Mouse (Mus musculus): ENCODE results near the gene Tas2r144. TPM values are rescaled to one million over a fixed set of nuclear protein-coding genes. Genes with fewer than 3 reads are reported as not detected.

The Tas2r144 gene
- not detected in 2 replicates for polyA plus RNA-seq (2012; rRNA removed)

GRCm38 (mm10) chr6:42215028-42215427 is at the start of gene Tas2r144:
Gene Tas2r144 (plus strand): TSS chr6:42215328.
- no peak for DNase-seq (ENCODE audit: low read depth, low spot score)
- WGBS, result 75% methylated on average over 2 of the region's 2 CpGs

- DNase-seq (ENCODE audit: low read depth, low spot score), result no peak
- 57% methylated on average over 1 of the region's 1 CpGs for WGBS
Observed at GRCm38 (mm10) chr6:42182462-42182861, 32.7 kb upstream of the Tas2r144 start.

GRCm38 (mm10) chr6:42186230-42186629 is 28.9 kb upstream of the Tas2r144 start:
- 38% methylated on average over 3 of the region's 3 CpGs for WGBS
- no peak for DNase-seq (ENCODE audit: low read depth, low spot score)

GRCm38 (mm10) chr6:42197710-42198109 is 17.4 kb upstream of the Tas2r144 start:
- WGBS, result 14% methylated on average over 3 of the region's 3 CpGs
- no peak for DNase-seq (ENCODE audit: low read depth, low spot score)

GRCm38 (mm10) chr6:42199498-42199897 is 15.6 kb upstream of the Tas2r144 start:
- DNase-seq (ENCODE audit: low read depth, low spot score), result no peak
- 50% methylated on average over 1 of the region's 1 CpGs for WGBS

- no peak for DNase-seq (ENCODE audit: low read depth, low spot score)
- 52% methylated on average over 3 of the region's 3 CpGs for WGBS
Observed at GRCm38 (mm10) chr6:42222286-42222685, 7.2 kb downstream of the Tas2r144 start.

GRCm38 (mm10) chr6:42225046-42225445 is 9.9 kb downstream of the Tas2r144 start:
- 51% methylated on average over 4 of the region's 4 CpGs for WGBS
- no peak for DNase-seq (ENCODE audit: low read depth, low spot score)

GRCm38 (mm10) chr6:42227240-42228101 is 12.3 kb downstream of the Tas2r144 start:
- DNase-seq (ENCODE audit: low read depth, low spot score), result no peak
- 9% methylated on average over 17 of the region's 17 CpGs for WGBS

- no peak for DNase-seq (ENCODE audit: low read depth, low spot score)
- 22% methylated on average over 4 of the region's 4 CpGs for WGBS
Observed at GRCm38 (mm10) chr6:42229610-42230009, 14.5 kb downstream of the Tas2r144 start.

- DNase-seq (ENCODE audit: low read depth, low spot score), result no peak
- 86% methylated on average over 3 of the region's 3 CpGs for WGBS
Observed at GRCm38 (mm10) chr6:42231191-42231590, 16.1 kb downstream of the Tas2r144 start.

- WGBS, result 63% methylated on average over 6 of the region's 6 CpGs
- no peak for DNase-seq (ENCODE audit: low read depth, low spot score)
Observed at GRCm38 (mm10) chr6:42237276-42237805, 22.2 kb downstream of the Tas2r144 start.

- 31% methylated on average over 6 of the region's 6 CpGs for WGBS
- no peak for DNase-seq (ENCODE audit: low read depth, low spot score)
Observed at GRCm38 (mm10) chr6:42241311-42242045, 26.4 kb downstream of the Tas2r144 start.

- DNase-seq (ENCODE audit: low read depth, low spot score), result peak; percentile 96
- WGBS, result 3% methylated on average over 28 of the region's 28 CpGs
Observed at GRCm38 (mm10) chr6:42245711-42246353, 30.7 kb downstream of the Tas2r144 start, which contains the start of gene Gstk1. Gene Gstk1 (plus strand): TSS chr6:42245935.

- WGBS, result 66% methylated on average over 8 of the region's 8 CpGs
- no peak for DNase-seq (ENCODE audit: low read depth, low spot score)
Observed at GRCm38 (mm10) chr6:42247173-42247572, 32.0 kb downstream of the Tas2r144 start.

GRCm38 (mm10) chr6:42247981-42248380 is 32.9 kb downstream of the Tas2r144 start:
- DNase-seq (ENCODE audit: low read depth, low spot score), result no peak
- WGBS, result 95% methylated on average over 1 of the region's 1 CpGs

- 85% methylated on average over 4 of the region's 4 CpGs for WGBS
- DNase-seq (ENCODE audit: low read depth, low spot score), result no peak
Observed at GRCm38 (mm10) chr6:42251791-42252190, 36.7 kb downstream of the Tas2r144 start.

GRCm38 (mm10) chr6:42253103-42253502 is 38.0 kb downstream of the Tas2r144 start:
- DNase-seq (ENCODE audit: low read depth, low spot score), result no peak
- WGBS, result 100% methylated on average over 2 of the region's 2 CpGs

GRCm38 (mm10) chr6:42257303-42257863 is 42.3 kb downstream of the Tas2r144 start:
- DNase-seq (ENCODE audit: low read depth, low spot score), result no peak
- 9% methylated on average over 11 of the region's 11 CpGs for WGBS

- no peak for DNase-seq (ENCODE audit: low read depth, low spot score)
Observed at GRCm38 (mm10) chr6:42260430-42260829, 45.3 kb downstream of the Tas2r144 start.

More at GRCm38 (mm10) chr6:42260430-42260829, 45.3 kb downstream of the Tas2r144 start:
- 19% methylated on average over 6 of the region's 6 CpGs for WGBS

Data from large intestine, adult 2 months (tissue).